Mouse (Mus musculus) thymus, adult 2 months (tissue): Measurements from ENCODE around the gene Tbx10. TPM values are rescaled to one million over a fixed set of nuclear protein-coding genes. Genes with fewer than 3 reads are reported as not detected.
"Not testable (repeated sequence)": the region's sequence is repeated elsewhere in the genome, so short reads cannot be mapped to it uniquely, and the experiment has no call there.

Experiments used
- DNase-seq: peaks from one replicate; pipeline ENCODE4 v3.0.0; 2021
- H3K27ac ChIP-seq: fragments of 200-500 bp; 2 replicates; pipeline ENCODE4 v1.5.1; 2012; ENCODE audit warnings: low read length, control low read depth; ENCODE audit not compliant: control insufficient read depth, insufficient read depth
- H3K27me3 ChIP-seq: fragments of 200-500 bp; 2 replicates; pipeline ENCODE4 v1.6.1; 2012; ENCODE audit warnings: mild to moderate bottlenecking, low read length, moderate library complexity, mixed read lengths; ENCODE audit not compliant: control insufficient read depth, insufficient read depth
- H3K36me3 ChIP-seq: fragments of 200-500 bp; 2 replicates; pipeline ENCODE4 v1.6.1; 2012; ENCODE audit warnings: mild to moderate bottlenecking, low read length, moderate library complexity; ENCODE audit not compliant: control insufficient read depth, insufficient read depth
- H3K4me1 ChIP-seq: fragments of 200-500 bp; replicated peaks from 2 replicates; pipeline ENCODE4 v1.6.1; 2012; ENCODE audit warnings: low read length; ENCODE audit not compliant: control insufficient read depth, insufficient read depth
- H3K4me3 ChIP-seq: fragments of 200-500 bp; 2 replicates; pipeline ENCODE4 v1.5.1; 2012; ENCODE audit warnings: mild to moderate bottlenecking, low read length, control low read depth, moderate library complexity; ENCODE audit not compliant: control insufficient read depth, insufficient read depth
- CTCF ChIP-seq: fragments of 200-500 bp; IDR thresholded peaks from 2 replicates; pipeline ENCODE4 v1.5.1; 2012; ENCODE audit warnings: mild to moderate bottlenecking, control low read depth, low read length, moderate library complexity, borderline replicate concordance; ENCODE audit not compliant: control insufficient read depth, poor library complexity, insufficient read depth; ENCODE audit errors: extremely low read depth
- POLR2A ChIP-seq: fragments of 200-500 bp; IDR thresholded peaks from 2 replicates; pipeline ENCODE4 v1.6.1; 2012; ENCODE audit warnings: mild to moderate bottlenecking, low read length, control low read depth, moderate library complexity; ENCODE audit not compliant: control insufficient read depth, poor library complexity, insufficient read depth; ENCODE audit errors: extremely low read depth
- WGBS: fragments of 180-500 bp; shearing (Covaris S2); methylation state at CpG from one replicate; pipeline ENCODE4 v1.1.7; 2018; 5-methylcytosine and 5-hydroxymethylcytosine counted together
- polyA plus RNA-seq: library from polyadenylated mRNA; depleted of rRNA; stranded (reverse); fragments of >200 nt; gene quantifications from 2 replicates; pipeline ENCODE4 v1.2.3, GENCODE M21; 2012

Gene Tbx10
- polyA plus RNA-seq, 1 experiment, result 0.20 TPM

GRCm38 (mm10) chr19:3959030-3959429 is 33.5 kb upstream of the Tbx10 start:
- Histone ChIP-seq H3K4me3 (no peak overlapping the region), H3K4me1 (no peaks in the 10 kb centered on the region), H3K27me3 (no peaks in the 10 kb centered on the region), H3K27ac (no peak overlapping the region), H3K36me3 (no peaks in the 10 kb centered on the region)
- TF ChIP-seq POLR2A (no peak), CTCF (no peak)
- no peak for DNase-seq

GRCm38 (mm10) chr19:3960211-3960610 is 32.3 kb upstream of the Tbx10 start:
- Histone ChIP-seq H3K36me3 (no peaks in the 10 kb centered on the region), H3K4me1 (no peaks in the 10 kb centered on the region), H3K27me3 (no peaks in the 10 kb centered on the region), H3K4me3 (no peak overlapping the region), H3K27ac (no peak overlapping the region)
- WGBS, result 70% methylated on average over 5 of the region's 5 CpGs
- no peak for DNase-seq
- TF ChIP-seq POLR2A (no peak), CTCF (no peak)

GRCm38 (mm10) chr19:3961805-3962204 is 30.7 kb upstream of the Tbx10 start:
- not testable (repeated sequence) for DNase-seq, H3K27me3 ChIP-seq, H3K36me3 ChIP-seq, H3K4me1 ChIP-seq, H3K27ac ChIP-seq, H3K4me3 ChIP-seq
- WGBS, result 95% methylated on average over 6 of the region's 6 CpGs

GRCm38 (mm10) chr19:3962469-3962868 is 30.1 kb upstream of the Tbx10 start:
- no peaks in the 10 kb centered on the region for H3K27me3 ChIP-seq
- 37% methylated on average over 2 of the region's 2 CpGs for WGBS
- no peaks in the 10 kb centered on the region for H3K4me1 ChIP-seq
- H3K27ac ChIP-seq, result no peak overlapping the region
- H3K4me3 ChIP-seq, result no peak overlapping the region
- TF ChIP-seq CTCF, result no peak
- TF ChIP-seq POLR2A, result no peak
- no peaks in the 10 kb centered on the region for H3K36me3 ChIP-seq
- no peak for DNase-seq

- Histone ChIP-seq H3K4me1 (no peaks in the 10 kb centered on the region), H3K36me3 (no peaks in the 10 kb centered on the region), H3K27ac (no peak overlapping the region), H3K27me3 (no peaks in the 10 kb centered on the region), H3K4me3 (no peak overlapping the region)
- DNase-seq, result no peak
- no peak for TF ChIP-seq CTCF
- TF ChIP-seq POLR2A, result no peak
- 76% methylated on average over 4 of the region's 4 CpGs for WGBS
Observed at GRCm38 (mm10) chr19:3964030-3964429, 28.5 kb upstream of the Tbx10 start.

GRCm38 (mm10) chr19:3966330-3967075 is 26.0 kb upstream of the Tbx10 start:
- no peak for DNase-seq
- no peaks in the 10 kb centered on the region for H3K27me3 ChIP-seq
- no peaks in the 10 kb centered on the region for H3K4me1 ChIP-seq
- WGBS, result 86% methylated on average over 11 of the region's 11 CpGs
- no peak overlapping the region for H3K27ac ChIP-seq
- H3K4me3 ChIP-seq, result no peak overlapping the region
- TF ChIP-seq POLR2A, result no peak
- no peak for TF ChIP-seq CTCF
- H3K36me3 ChIP-seq, result no peaks in the 10 kb centered on the region

GRCm38 (mm10) chr19:3967258-3967657 is 25.3 kb upstream of the Tbx10 start:
- no peak for DNase-seq
- Histone ChIP-seq H3K27me3 (no peaks in the 10 kb centered on the region), H3K4me3 (no peak overlapping the region), H3K36me3 (no peaks in the 10 kb centered on the region), H3K4me1 (no peaks in the 10 kb centered on the region), H3K27ac (no peak overlapping the region)
- WGBS, result 77% methylated on average over 3 of the region's 3 CpGs
- no peak for TF ChIP-seq CTCF
- TF ChIP-seq POLR2A, result no peak
